Mouse (Mus musculus): ENCODE data around the gene Tmem233. TPM values are rescaled to one million over a fixed set of nuclear protein-coding genes. Genes with fewer than 3 reads are reported as not detected.

Tmem233 gene
- polyA plus RNA-seq, 1 experiment: not detected

- H3K4me3 ChIP-seq (ENCODE audit: control insufficient read depth, low read depth, low read length): no peak overlapping the region; the same call in 1 of the 2 replicates
- H3K4me1 ChIP-seq (ENCODE audit: control insufficient read depth, insufficient read depth, low read length): no peaks in the 10 kb centered on the region; the same call in 1 of the 2 replicates
- H3K27me3 ChIP-seq (ENCODE audit: control insufficient read depth, insufficient read depth, low read length): no peaks in the 10 kb centered on the region
- TF ChIP-seq POLR2A (IDR thresholded peaks at IDR 0.05; ENCODE audit: control insufficient read depth, low read depth, low read length) (no peak), CTCF (IDR thresholded peaks at IDR 0.05; ENCODE audit: control insufficient read depth, insufficient read depth, insufficient replicate concordance, low read depth, low read length) (peak; percentile 90; the same call in 1 of the 2 replicates)
- H3K27ac ChIP-seq (ENCODE audit: control insufficient read depth, insufficient read depth, low read depth, low read length): no peak overlapping the region
- no peaks in the 10 kb centered on the region for H3K36me3 ChIP-seq (ENCODE audit: control insufficient read depth, insufficient read depth, low read length)
These were observed 51.9 kb downstream of the Tmem233 start for GRCm38 (mm10) chr5:116031190-116031577.

- TF ChIP-seq POLR2A (IDR thresholded peaks at IDR 0.05; ENCODE audit: control insufficient read depth, low read depth, low read length) (no peak), CTCF (IDR thresholded peaks at IDR 0.05; ENCODE audit: control insufficient read depth, insufficient read depth, insufficient replicate concordance, low read depth, low read length) (no peak)
- no peaks in the 10 kb centered on the region; the same call in 1 of the 2 replicates for H3K4me1 ChIP-seq (ENCODE audit: control insufficient read depth, insufficient read depth, low read length)
- no peak overlapping the region for H3K4me3 ChIP-seq (ENCODE audit: control insufficient read depth, low read depth, low read length)
- no peaks in the 10 kb centered on the region for H3K36me3 ChIP-seq (ENCODE audit: control insufficient read depth, insufficient read depth, low read length)
- H3K27me3 ChIP-seq (ENCODE audit: control insufficient read depth, insufficient read depth, low read length): no peaks in the 10 kb centered on the region
- no peak overlapping the region for H3K27ac ChIP-seq (ENCODE audit: control insufficient read depth, insufficient read depth, low read depth, low read length)
These were observed 52.4 kb downstream of the Tmem233 start for GRCm38 (mm10) chr5:116030566-116031189.

DNA sequence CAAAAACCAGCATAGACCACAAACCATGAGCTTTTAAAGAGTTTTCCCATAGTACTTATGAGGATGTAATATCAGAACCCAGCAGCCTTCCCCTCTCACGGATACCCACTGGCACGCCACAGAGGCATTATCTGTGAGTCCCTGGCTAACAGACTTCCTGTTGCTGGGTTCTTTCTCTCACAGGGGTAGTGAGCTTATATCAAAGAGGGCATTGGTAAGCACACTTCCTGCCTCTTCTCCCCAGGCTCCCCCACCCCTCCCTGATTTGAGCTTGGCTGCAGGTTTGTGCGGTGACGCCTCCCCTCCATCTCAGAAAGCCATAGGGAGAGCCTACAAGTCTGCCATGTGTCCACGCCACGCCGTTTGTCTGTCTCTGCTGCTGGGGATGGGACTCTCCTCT lies 54.0 kb downstream of the Tmem233 start:
- TF ChIP-seq POLR2A (IDR thresholded peaks at IDR 0.05; ENCODE audit: control insufficient read depth, low read depth, low read length) (no peak), CTCF (IDR thresholded peaks at IDR 0.05; ENCODE audit: control insufficient read depth, insufficient read depth, insufficient replicate concordance, low read depth, low read length) (no peak)
- H3K4me1 ChIP-seq (ENCODE audit: control insufficient read depth, insufficient read depth, low read length): peaks cover under 1% of the 10 kb centered on the region; the same call in 1 of the 2 replicates
- H3K36me3 ChIP-seq (ENCODE audit: control insufficient read depth, insufficient read depth, low read length): no peaks in the 10 kb centered on the region
- H3K27ac ChIP-seq (ENCODE audit: control insufficient read depth, insufficient read depth, low read depth, low read length): no peak overlapping the region
- H3K4me3 ChIP-seq (ENCODE audit: control insufficient read depth, low read depth, low read length): no peak overlapping the region
- H3K27me3 ChIP-seq (ENCODE audit: control insufficient read depth, insufficient read depth, low read length): no peaks in the 10 kb centered on the region

DNA sequence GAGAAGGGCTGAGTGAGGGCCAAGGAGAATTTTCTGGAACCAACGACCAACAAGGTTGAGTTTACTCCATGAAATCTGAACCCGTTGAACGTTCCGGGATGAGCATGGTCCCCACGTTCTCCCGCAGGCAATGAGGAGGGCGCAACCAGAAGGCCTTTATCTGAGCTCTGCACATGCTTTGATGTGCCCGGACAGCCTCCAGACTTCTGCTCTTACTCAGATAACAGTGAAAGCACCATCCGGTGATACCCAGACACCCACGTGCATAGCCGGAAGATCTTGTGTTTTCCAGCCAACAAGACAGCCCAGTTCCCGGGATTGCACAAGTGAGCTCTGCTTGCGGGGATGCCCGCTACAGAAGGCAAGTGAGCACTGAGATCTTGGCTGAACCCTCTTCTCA lies 56.5 kb downstream of the Tmem233 start:
- Histone ChIP-seq H3K27ac (ENCODE audit: control insufficient read depth, insufficient read depth, low read depth, low read length) (no peak overlapping the region), H3K36me3 (ENCODE audit: control insufficient read depth, insufficient read depth, low read length) (no peaks in the 10 kb centered on the region), H3K4me3 (ENCODE audit: control insufficient read depth, low read depth, low read length) (no peak overlapping the region), H3K4me1 (ENCODE audit: control insufficient read depth, insufficient read depth, low read length) (peaks cover 10% of the 10 kb centered on the region), H3K27me3 (ENCODE audit: control insufficient read depth, insufficient read depth, low read length) (no peaks in the 10 kb centered on the region)
- TF ChIP-seq CTCF (IDR thresholded peaks at IDR 0.05; ENCODE audit: control insufficient read depth, insufficient read depth, insufficient replicate concordance, low read depth, low read length) (no peak), POLR2A (IDR thresholded peaks at IDR 0.05; ENCODE audit: control insufficient read depth, low read depth, low read length) (no peak)

- Histone ChIP-seq H3K4me1 (ENCODE audit: control insufficient read depth, insufficient read depth, low read length) (peaks cover 10% of the 10 kb centered on the region), H3K4me3 (ENCODE audit: control insufficient read depth, low read depth, low read length) (no peak overlapping the region), H3K27me3 (ENCODE audit: control insufficient read depth, insufficient read depth, low read length) (no peaks in the 10 kb centered on the region), H3K36me3 (ENCODE audit: control insufficient read depth, insufficient read depth, low read length) (no peaks in the 10 kb centered on the region), H3K27ac (ENCODE audit: control insufficient read depth, insufficient read depth, low read depth, low read length) (no peak overlapping the region)
- TF ChIP-seq CTCF (IDR thresholded peaks at IDR 0.05; ENCODE audit: control insufficient read depth, insufficient read depth, insufficient replicate concordance, low read depth, low read length) (no peak), POLR2A (IDR thresholded peaks at IDR 0.05; ENCODE audit: control insufficient read depth, low read depth, low read length) (no peak)
These were observed 56.9 kb downstream of the Tmem233 start for GRCm38 (mm10) chr5:116026107-116026506.

DNA sequence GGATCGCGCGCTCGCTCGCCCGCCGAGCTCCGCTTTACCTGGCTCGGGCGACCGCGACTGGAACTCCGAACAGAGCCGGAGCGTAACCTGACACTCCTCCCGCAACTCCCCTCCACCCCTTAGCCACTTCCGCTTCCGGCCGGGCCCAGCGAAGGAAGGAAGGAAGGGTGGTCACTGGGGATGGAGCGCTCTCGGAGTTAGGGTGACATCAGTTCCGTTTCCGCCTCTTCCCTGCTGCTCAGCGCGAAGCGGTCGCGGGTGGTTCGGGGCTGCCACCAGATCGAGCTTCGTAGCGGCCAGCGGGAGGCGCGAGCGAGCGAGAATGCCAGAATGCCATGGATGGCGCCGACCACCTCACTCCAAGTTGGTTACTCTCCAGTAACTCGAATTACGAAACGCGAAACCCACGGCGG lies 58.7 kb downstream of the Tmem233 start, which contains the start of gene Prkab1:
Gene Prkab1, minus strand, starts transcription at position 182 of the 413 bp plus-strand sequence.
- H3K27me3 ChIP-seq (ENCODE audit: control insufficient read depth, insufficient read depth, low read length): no peaks in the 10 kb centered on the region
- H3K27ac ChIP-seq (ENCODE audit: control insufficient read depth, insufficient read depth, low read depth, low read length): peak within 1 kb of the TSS; percentile 74
- H3K4me3 ChIP-seq (ENCODE audit: control insufficient read depth, low read depth, low read length): peak within 1 kb of the TSS; percentile 92
- TF ChIP-seq POLR2A (IDR thresholded peaks at IDR 0.05; ENCODE audit: control insufficient read depth, low read depth, low read length) (peak; percentile 61; the same call in 1 of the 2 replicates), CTCF (IDR thresholded peaks at IDR 0.05; ENCODE audit: control insufficient read depth, insufficient read depth, insufficient replicate concordance, low read depth, low read length) (peak; percentile 20; the same call in 1 of the 2 replicates)
- H3K36me3 ChIP-seq (ENCODE audit: control insufficient read depth, insufficient read depth, low read length): no peaks in the 10 kb centered on the region
- peaks cover 10% of the 10 kb centered on the region for H3K4me1 ChIP-seq (ENCODE audit: control insufficient read depth, insufficient read depth, low read length)

DNA sequence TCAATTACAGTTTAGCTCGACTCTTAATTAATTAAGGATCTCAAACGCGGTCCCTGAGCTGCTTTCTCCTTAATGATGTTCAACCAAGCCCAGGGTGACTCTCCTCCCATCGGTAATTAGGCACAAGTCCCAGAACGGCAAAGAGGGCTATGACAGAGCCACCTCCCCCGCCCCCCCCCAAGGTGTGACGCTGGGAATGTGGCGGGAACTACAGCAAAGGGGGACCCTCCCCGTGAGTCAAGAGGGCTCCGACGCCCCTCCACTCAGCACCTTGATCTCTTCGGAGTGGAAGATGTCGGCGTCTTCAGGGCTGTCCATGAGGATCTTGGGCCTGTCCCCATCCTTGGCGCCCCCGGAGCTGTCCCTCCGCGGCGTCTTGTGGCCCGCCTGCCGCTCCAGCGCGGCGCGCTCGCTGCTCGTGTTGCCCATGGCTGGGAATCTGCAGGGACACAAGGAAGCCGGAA lies 59.2 kb downstream of the Tmem233 start:
- Histone ChIP-seq H3K27ac (ENCODE audit: control insufficient read depth, insufficient read depth, low read depth, low read length) (peak overlapping the region; percentile 74; the same call in 1 of the 2 replicates), H3K27me3 (ENCODE audit: control insufficient read depth, insufficient read depth, low read length) (no peaks in the 10 kb centered on the region), H3K4me1 (ENCODE audit: control insufficient read depth, insufficient read depth, low read length) (peaks cover 10% of the 10 kb centered on the region), H3K4me3 (ENCODE audit: control insufficient read depth, low read depth, low read length) (peak overlapping the region; percentile 92), H3K36me3 (ENCODE audit: control insufficient read depth, insufficient read depth, low read length) (no peaks in the 10 kb centered on the region)
- TF ChIP-seq CTCF (IDR thresholded peaks at IDR 0.05; ENCODE audit: control insufficient read depth, insufficient read depth, insufficient replicate concordance, low read depth, low read length) (no peak), POLR2A (IDR thresholded peaks at IDR 0.05; ENCODE audit: control insufficient read depth, low read depth, low read length) (no peak)
